Mouse (Mus musculus): Measurements from ENCODE around the gene Ebi3.

DNA sequence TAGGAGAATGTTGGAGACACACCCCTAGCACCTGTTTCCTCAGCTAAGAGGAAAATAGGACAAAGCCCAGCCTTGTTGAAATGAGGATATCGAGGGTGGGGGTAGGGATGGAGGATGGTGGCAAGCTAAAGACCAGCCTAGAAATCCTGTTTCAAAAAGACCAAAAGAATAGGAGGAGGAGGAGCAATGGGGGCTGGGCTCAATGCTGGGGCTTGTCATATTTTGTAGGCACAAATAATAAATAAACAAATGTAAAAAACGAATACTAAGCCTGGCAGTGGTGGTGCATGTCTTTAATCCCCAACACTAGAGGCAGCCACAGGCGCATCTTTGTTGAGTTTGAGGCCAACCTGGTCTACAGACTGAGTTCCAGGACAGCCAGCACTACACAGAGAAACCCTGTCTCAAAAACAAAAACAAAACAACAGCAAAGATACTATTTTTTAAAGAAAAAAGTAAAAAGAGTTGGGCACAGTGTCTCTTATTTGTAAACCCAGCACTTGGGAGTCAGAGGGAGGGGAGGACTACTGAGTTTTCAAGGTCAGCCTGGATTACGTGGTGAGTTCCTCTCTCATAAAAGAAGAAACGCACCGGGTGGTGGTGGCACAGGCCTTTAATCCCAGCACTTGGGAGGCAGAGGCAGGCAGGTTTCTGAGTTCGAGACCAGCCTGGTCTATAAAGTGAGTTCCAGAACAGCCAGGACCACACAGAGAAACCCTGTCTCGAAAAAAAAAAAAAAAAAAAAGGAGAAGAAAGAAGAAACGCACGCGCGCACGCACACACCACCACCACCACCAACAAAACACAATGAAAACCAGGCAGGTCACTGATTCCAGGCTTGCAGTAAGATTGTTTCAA, 5.5 kb downstream of the Ebi3 start:
- TF ChIP-seq CTCF (IDR thresholded peaks at IDR 0.05; ENCODE audit: low read depth), result no peak
- no peak for TF ChIP-seq EP300 (IDR thresholded peaks at IDR 0.05; ENCODE audit: low read depth)

Measured in liver, embryonic 14.5 days (tissue).